Mouse (Mus musculus): ENCODE data around the gene Gnb5. TPM values are rescaled to one million over a fixed set of nuclear protein-coding genes. Genes with fewer than 3 reads are reported as not detected.

Gnb5 gene
- polyA plus RNA-seq, 1 experiment from 2014 or later = 16.1 TPM

GRCm38 (mm10) chr9:75275051-75275450 lies 31.0 kb upstream of the Gnb5 start:
- H3K27me3 ChIP-seq (ENCODE audit: control insufficient read depth, insufficient read depth, low read length) = no peaks in the 10 kb centered on the region
- no peak overlapping the region for H3K4me2 ChIP-seq (replicated peaks; ENCODE audit: low read depth)
- H3K36me3 ChIP-seq (ENCODE audit: control insufficient read depth, insufficient read depth, low read length) = 0 out of 2 replicates have a peak, but pooled peaks cover 3% of the 10 kb centered on the region
- H3K9ac ChIP-seq (ENCODE audit: low read length) = no peak overlapping the region
- H3K4me1 ChIP-seq (replicated peaks; ENCODE audit: control insufficient read depth, insufficient read depth) = no peaks in the 10 kb centered on the region
- ATAC-seq (ENCODE audit: low FRiP score, low TSS enrichment) = no peak
- no peak for DNase-seq (ENCODE audit: low spot score)
- TF ChIP-seq CTCF (IDR thresholded peaks at IDR 0.05; ENCODE audit: low read depth) (0 out of 2 replicates have a peak, but pooled peaks have one; percentile 17), EP300 (optimal IDR thresholded peaks at IDR 0.05) (no peak)
- no peak overlapping the region for H3K27ac ChIP-seq (replicated peaks)
- no peaks in the 10 kb centered on the region for H3K9me3 ChIP-seq (ENCODE audit: control insufficient read depth, low read length)
- H3K4me3 ChIP-seq (ENCODE audit: low read depth, low read length) = no peak overlapping the region
- 91% methylated on average over 9 of the region's 9 CpGs for WGBS

- Histone ChIP-seq H3K4me1 (replicated peaks; ENCODE audit: control insufficient read depth, insufficient read depth) (no peaks in the 10 kb centered on the region), H3K27me3 (ENCODE audit: control insufficient read depth, insufficient read depth, low read length) (no peaks in the 10 kb centered on the region), H3K9ac (ENCODE audit: low read length) (no peak overlapping the region), H3K4me2 (replicated peaks; ENCODE audit: low read depth) (no peak overlapping the region), H3K36me3 (ENCODE audit: control insufficient read depth, insufficient read depth, low read length) (no peaks in the 10 kb centered on the region), H3K27ac (replicated peaks) (no peak overlapping the region), H3K4me3 (ENCODE audit: low read depth, low read length) (no peak overlapping the region), H3K9me3 (ENCODE audit: control insufficient read depth, low read length) (no peaks in the 10 kb centered on the region)
- WGBS = 47% methylated on average over 5 of the region's 5 CpGs
- DNase-seq (ENCODE audit: low spot score) (peak; percentile 72), ATAC-seq (ENCODE audit: low FRiP score, low TSS enrichment) (no peak)
- TF ChIP-seq CTCF (IDR thresholded peaks at IDR 0.05; ENCODE audit: low read depth) = peak; percentile 75
- no peak for TF ChIP-seq EP300 (optimal IDR thresholded peaks at IDR 0.05)
Measured at GRCm38 (mm10) chr9:75280814-75281213, 25.3 kb upstream of the Gnb5 start.

- Histone ChIP-seq H3K4me2 (replicated peaks; ENCODE audit: low read depth) (no peak overlapping the region), H3K4me3 (ENCODE audit: low read depth, low read length) (no peak overlapping the region), H3K9me3 (ENCODE audit: control insufficient read depth, low read length) (no peaks in the 10 kb centered on the region), H3K4me1 (replicated peaks; ENCODE audit: control insufficient read depth, insufficient read depth) (no peaks in the 10 kb centered on the region), H3K27ac (replicated peaks) (no peak overlapping the region), H3K36me3 (ENCODE audit: control insufficient read depth, insufficient read depth, low read length) (no peaks in the 10 kb centered on the region), H3K9ac (ENCODE audit: low read length) (no peak overlapping the region), H3K27me3 (ENCODE audit: control insufficient read depth, insufficient read depth, low read length) (no peaks in the 10 kb centered on the region)
- 77% methylated on average over 2 of the region's 2 CpGs for WGBS
- TF ChIP-seq CTCF (IDR thresholded peaks at IDR 0.05; ENCODE audit: low read depth) (no peak), EP300 (optimal IDR thresholded peaks at IDR 0.05) (no peak)
- DNase-seq (ENCODE audit: low spot score) = no peak
- no peak for ATAC-seq (ENCODE audit: low FRiP score, low TSS enrichment)
Measured at GRCm38 (mm10) chr9:75282179-75282578, 23.9 kb upstream of the Gnb5 start.

- Histone ChIP-seq H3K36me3 (ENCODE audit: control insufficient read depth, insufficient read depth, low read length) (no peaks in the 10 kb centered on the region), H3K27me3 (ENCODE audit: control insufficient read depth, insufficient read depth, low read length) (no peaks in the 10 kb centered on the region), H3K9ac (ENCODE audit: low read length) (no peak overlapping the region), H3K4me2 (replicated peaks; ENCODE audit: low read depth) (no peak overlapping the region), H3K9me3 (ENCODE audit: control insufficient read depth, low read length) (no peaks in the 10 kb centered on the region), H3K27ac (replicated peaks) (no peak overlapping the region), H3K4me1 (replicated peaks; ENCODE audit: control insufficient read depth, insufficient read depth) (no peaks in the 10 kb centered on the region), H3K4me3 (ENCODE audit: low read depth, low read length) (no peak overlapping the region)
- ATAC-seq (ENCODE audit: low FRiP score, low TSS enrichment) (no peak), DNase-seq (ENCODE audit: low spot score) (no peak)
- no peak for TF ChIP-seq EP300 (optimal IDR thresholded peaks at IDR 0.05)
- peak; percentile 90 for TF ChIP-seq CTCF (IDR thresholded peaks at IDR 0.05; ENCODE audit: low read depth)
- 12% methylated on average over 3 of the region's 3 CpGs for WGBS
Measured at GRCm38 (mm10) chr9:75282830-75283229, 23.3 kb upstream of the Gnb5 start.

- no peak for ATAC-seq (ENCODE audit: low FRiP score, low TSS enrichment)
- no peak for DNase-seq (ENCODE audit: low spot score)
- H3K9me3 ChIP-seq (ENCODE audit: control insufficient read depth, low read length) = no peaks in the 10 kb centered on the region
- H3K36me3 ChIP-seq (ENCODE audit: control insufficient read depth, insufficient read depth, low read length) = no peaks in the 10 kb centered on the region
- H3K4me2 ChIP-seq (replicated peaks; ENCODE audit: low read depth) = no peak overlapping the region
- WGBS = 79% methylated on average over 8 of the region's 8 CpGs
- no peak for TF ChIP-seq CTCF (IDR thresholded peaks at IDR 0.05; ENCODE audit: low read depth)
- TF ChIP-seq EP300 (optimal IDR thresholded peaks at IDR 0.05) = no peak
- H3K9ac ChIP-seq (ENCODE audit: low read length) = no peak overlapping the region
- H3K27ac ChIP-seq (replicated peaks) = no peak overlapping the region
- no peaks in the 10 kb centered on the region for H3K4me1 ChIP-seq (replicated peaks; ENCODE audit: control insufficient read depth, insufficient read depth)
- H3K27me3 ChIP-seq (ENCODE audit: control insufficient read depth, insufficient read depth, low read length) = no peaks in the 10 kb centered on the region
- no peak overlapping the region for H3K4me3 ChIP-seq (ENCODE audit: low read depth, low read length)
Measured at GRCm38 (mm10) chr9:75283636-75284035, 22.5 kb upstream of the Gnb5 start.

GRCm38 (mm10) chr9:75285363-75285762 lies 20.7 kb upstream of the Gnb5 start:
- H3K9ac ChIP-seq (ENCODE audit: low read length) = no peak overlapping the region
- H3K36me3 ChIP-seq (ENCODE audit: control insufficient read depth, insufficient read depth, low read length) = no peaks in the 10 kb centered on the region
- 77% methylated on average over 6 of the region's 6 CpGs for WGBS
- ATAC-seq (ENCODE audit: low FRiP score, low TSS enrichment) (no peak), DNase-seq (ENCODE audit: low spot score) (no peak)
- no peak overlapping the region for H3K4me2 ChIP-seq (replicated peaks; ENCODE audit: low read depth)
- no peaks in the 10 kb centered on the region for H3K9me3 ChIP-seq (ENCODE audit: control insufficient read depth, low read length)
- H3K4me3 ChIP-seq (ENCODE audit: low read depth, low read length) = no peak overlapping the region
- no peaks in the 10 kb centered on the region for H3K27me3 ChIP-seq (ENCODE audit: control insufficient read depth, insufficient read depth, low read length)
- no peaks in the 10 kb centered on the region for H3K4me1 ChIP-seq (replicated peaks; ENCODE audit: control insufficient read depth, insufficient read depth)
- no peak overlapping the region for H3K27ac ChIP-seq (replicated peaks)
- TF ChIP-seq EP300 (optimal IDR thresholded peaks at IDR 0.05) (no peak), CTCF (IDR thresholded peaks at IDR 0.05; ENCODE audit: low read depth) (peak; percentile 29)

All from stomach, postnatal 0 days (tissue).